Mouse (Mus musculus): ENCODE results near the gene Rgs6.

DNA sequence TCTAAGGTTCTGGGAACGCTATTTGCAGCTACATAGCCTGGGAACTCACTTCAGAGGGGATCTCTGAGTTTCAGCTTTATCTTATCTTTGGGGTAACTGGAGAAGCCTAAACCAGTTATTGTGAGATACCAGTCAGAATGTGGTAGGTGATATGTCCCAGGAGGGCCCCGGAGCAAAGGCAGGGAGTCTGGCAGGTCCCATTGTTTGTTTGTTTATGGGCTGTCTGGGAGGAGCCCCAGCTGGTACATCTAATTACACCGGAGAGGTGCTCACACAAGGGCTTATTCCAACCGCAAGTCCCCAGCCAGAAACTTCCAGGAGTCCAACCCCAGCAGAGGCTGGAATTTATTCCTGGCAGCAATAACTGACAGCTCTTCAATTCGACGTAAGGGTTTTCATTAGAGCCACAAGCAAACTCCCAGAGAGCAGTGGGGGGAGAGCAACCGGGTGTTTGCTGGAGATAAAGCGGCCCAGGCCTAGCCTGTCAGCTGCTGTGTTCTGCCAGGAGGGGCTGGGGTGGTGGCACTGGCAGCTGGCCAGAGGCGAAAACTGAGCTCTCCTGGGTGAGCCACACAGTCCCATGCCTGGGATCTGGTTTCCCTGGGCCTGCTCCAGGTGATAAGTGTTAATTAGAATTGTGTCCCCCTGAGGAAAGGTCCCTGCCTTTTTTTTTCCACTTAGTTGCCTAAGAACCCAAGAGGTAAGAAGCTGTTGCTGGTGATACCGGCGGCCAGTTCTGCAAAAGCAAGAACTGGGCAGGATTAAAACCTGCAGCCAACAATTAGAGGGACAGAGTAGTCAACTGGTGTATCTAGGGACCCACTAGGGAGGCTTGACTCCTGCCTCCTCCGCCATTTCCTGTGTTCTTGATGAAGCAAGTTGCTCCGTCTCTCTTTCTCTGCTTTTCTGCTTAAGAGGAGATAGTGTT lies 485.1 kb downstream of the Rgs6 start:
- TF ChIP-seq CTCF (IDR thresholded peaks at IDR 0.05; ENCODE audit: insufficient read depth, low read length), result no peak
- TF ChIP-seq POLR2A (IDR thresholded peaks at IDR 0.05; ENCODE audit: borderline replicate concordance, extremely low read depth, low read depth, low read length), result no peak
